Mouse (Mus musculus): ENCODE measurements around the gene Grik2.

The Grik2 gene

DNA sequence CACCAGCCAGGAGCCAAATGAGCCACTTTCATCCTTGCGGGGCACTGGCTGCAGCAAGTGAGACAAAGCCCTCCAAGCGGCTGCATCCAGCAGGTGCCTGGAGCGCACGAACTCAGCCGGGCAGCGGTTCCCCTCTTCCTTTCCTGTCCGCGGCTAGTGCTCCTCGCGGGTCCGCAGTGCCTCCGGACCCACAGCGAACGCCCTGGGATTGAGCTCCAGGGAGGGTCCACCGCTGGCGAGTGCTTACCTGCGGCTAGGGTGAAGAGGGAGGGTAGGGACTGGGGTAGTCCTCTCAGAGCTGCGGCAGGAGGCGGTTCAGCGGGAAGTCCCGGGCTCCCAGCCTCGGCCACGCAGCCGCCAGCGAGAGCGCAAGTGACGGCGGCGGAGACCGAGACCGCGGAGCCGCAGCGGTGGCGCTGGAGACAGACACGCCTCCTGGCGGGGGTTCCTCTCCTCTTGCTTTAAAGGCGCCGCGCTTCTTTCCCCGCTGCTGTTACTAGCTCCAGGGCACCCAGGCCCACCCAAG is at the start of gene Grik2:
Gene Grik2 (minus strand): TSS at position 386 of the 526 bp plus-strand sequence.
- no peak for DNase-seq (ENCODE audit: low spot score in 2 of 2)

DNA sequence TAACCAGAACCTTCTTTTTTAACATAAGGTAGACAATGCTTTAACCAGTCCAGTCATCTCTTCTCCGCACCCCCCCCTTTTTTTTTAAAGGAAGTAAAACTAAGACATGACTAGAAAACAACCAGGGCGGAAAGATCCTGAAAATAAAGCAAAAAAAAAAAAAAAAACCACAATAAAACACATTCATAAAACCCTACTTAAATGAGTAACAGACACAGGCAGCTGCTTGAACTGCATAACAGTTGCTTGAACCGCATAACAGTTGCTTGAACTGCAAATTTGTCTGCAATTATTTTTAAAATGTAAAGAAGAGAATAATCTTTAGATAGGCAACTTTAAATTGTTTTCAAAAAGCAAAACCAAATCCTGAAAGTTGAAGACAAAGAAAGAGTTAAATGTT is 45.8 kb upstream of the Grik2 start:
- no peak for DNase-seq (ENCODE audit: low spot score in 2 of 2)

GRCm38 (mm10) chr10:49807276-49807675 is 18.7 kb upstream of the Grik2 start:
- DNase-seq (ENCODE audit: low spot score in 2 of 2), result no peak

DNA sequence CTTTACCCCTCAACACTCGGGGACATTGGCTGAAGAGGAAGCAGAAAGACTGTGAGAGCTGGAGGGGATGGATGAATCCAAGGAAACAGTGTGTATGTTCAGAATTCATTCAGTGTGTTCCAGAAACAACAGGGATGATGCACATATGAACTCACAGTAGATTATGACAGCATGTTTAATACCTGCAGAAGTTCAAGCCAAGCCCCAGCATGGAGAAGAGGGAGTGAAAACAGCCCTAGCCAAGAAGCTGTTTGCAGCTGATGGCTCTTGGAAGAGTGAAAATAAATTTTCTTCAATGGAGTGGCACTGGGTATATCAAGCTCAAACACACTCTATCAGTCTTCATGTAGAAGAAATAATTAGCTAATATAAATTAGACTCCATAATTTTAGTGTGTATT is 12.4 kb upstream of the Grik2 start:
- no peak for DNase-seq (ENCODE audit: low spot score in 2 of 2)

- no peak for DNase-seq (ENCODE audit: low spot score in 2 of 2)
Observed at GRCm38 (mm10) chr10:49794129-49794528, 5.6 kb upstream of the Grik2 start.

DNA sequence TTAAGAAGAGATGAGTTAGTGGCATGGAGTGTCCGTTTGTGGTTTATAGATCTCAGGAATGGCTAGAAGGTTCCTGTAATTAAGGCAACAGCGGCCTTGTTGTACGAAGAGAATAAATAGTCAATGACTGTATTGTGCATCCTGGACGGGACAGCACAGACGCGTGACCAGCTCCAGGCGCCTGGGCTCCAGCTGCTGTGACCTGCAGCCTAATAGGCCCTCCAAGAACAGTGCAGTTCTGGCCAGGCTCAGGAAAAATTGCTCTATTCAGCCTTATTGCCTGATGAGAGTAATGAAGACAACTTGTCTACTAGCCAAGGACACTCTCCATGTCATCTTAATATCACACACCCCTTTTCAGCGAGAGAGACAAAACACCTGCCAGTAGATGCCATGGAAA is 1.8 kb upstream of the Grik2 start:
- no peak for DNase-seq (ENCODE audit: low spot score in 2 of 2)

- DNase-seq (ENCODE audit: low spot score in 2 of 2), result no peak
Observed at GRCm38 (mm10) chr10:49789711-49790110, 1.1 kb upstream of the Grik2 start.

- DNase-seq (ENCODE audit: low spot score in 2 of 2), result no peak
Observed at GRCm38 (mm10) chr10:49788914-49789313, 348 bp upstream of the Grik2 start.

- DNase-seq (ENCODE audit: low spot score in 2 of 2), result no peak
Observed at GRCm38 (mm10) chr10:49786630-49787029, 1.9 kb downstream of the Grik2 start.

- DNase-seq (ENCODE audit: low spot score in 2 of 2), result no peak
Observed at GRCm38 (mm10) chr10:49785477-49785876, 3.1 kb downstream of the Grik2 start.

GRCm38 (mm10) chr10:49784831-49785230 is 3.7 kb downstream of the Grik2 start:
- DNase-seq (ENCODE audit: low spot score in 2 of 2), result no peak

- DNase-seq (ENCODE audit: low spot score in 2 of 2), result no peak
Observed at GRCm38 (mm10) chr10:49782741-49783691, 5.5 kb downstream of the Grik2 start.

GRCm38 (mm10) chr10:49782061-49782460 is 6.5 kb downstream of the Grik2 start:
- no peak for DNase-seq (ENCODE audit: low spot score in 2 of 2)

DNA sequence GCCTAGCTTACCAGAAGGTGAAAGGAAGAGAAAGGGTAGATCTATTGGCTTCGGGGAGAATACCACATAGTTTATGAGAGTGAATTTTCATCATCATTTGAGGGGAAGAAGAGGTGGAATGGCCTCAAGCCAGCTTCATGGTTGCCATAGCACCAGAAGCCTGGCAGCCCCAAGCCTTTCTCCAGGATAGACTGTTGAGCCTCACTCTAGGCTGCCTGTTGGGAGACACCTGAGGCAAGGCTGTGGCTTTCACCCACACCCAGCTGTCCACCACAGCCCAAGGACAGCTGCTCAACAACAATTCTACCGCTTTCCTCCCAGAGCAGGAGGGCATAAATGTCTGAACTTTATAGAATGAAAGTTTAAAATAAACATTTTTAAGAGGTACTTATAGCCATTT is 8.1 kb downstream of the Grik2 start:
- no peak for DNase-seq (ENCODE audit: low spot score in 2 of 2)

- DNase-seq (ENCODE audit: low spot score in 2 of 2), result no peak
Observed at GRCm38 (mm10) chr10:49768897-49769296, 19.7 kb downstream of the Grik2 start.

DNA sequence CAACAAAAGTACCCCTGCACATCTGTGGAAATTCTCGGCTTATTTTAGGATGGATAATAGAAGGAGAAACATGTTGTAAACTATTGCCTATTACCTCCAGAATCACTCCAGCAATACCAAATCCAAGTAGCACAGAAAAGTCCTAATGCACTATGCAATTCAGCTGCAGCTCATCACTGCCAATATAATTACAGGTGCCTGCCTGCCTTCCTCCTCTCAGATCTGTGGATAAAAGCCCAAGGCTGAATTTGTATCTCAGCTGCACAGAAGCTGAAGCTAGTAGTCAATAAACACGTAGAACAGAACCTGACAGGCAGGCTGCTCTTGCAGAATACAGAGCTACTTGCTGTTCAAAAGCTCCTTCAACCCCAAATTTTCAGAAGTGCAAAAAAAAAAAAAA is 21.0 kb downstream of the Grik2 start:
- DNase-seq (ENCODE audit: low spot score in 2 of 2), result no peak

DNA sequence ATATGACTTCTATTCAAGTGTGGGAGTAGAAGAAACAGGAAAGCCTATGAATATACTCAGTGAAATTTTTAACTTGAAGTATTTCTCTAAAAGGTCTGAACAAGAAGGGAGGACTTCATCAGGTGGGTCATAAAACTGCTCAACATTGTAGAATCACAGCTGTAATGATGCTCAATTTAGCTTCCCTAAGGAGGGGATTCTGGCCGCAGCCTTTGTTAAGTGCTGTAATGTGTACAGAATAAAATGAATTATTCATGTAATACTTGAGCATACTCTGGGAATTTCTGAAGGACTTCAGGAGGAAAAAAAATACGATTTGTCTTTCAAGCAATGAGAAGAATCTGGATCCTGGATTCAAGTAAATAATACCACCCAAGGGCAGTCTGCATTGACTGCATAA is 26.0 kb downstream of the Grik2 start:
- DNase-seq (ENCODE audit: low spot score in 2 of 2), result no peak

DNA sequence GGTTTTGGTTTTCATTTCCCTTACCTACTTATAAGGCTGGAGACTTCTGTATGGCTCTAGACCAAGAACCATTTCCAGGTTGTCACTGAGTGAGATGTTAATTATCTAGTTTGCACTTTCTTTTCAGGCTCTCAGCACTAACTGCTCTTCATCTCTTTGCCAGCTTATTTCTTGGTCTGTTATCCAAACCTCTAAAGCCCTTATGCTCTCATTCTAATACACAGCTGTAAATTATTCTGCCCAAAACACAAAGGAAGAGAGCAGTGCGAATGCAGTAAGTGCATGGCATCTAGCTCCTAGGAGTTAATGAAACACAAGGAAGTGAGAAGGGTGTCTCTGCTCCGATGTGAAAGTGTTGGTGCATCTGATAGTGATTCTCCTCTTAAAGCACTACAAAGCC is 36.8 kb downstream of the Grik2 start:
- DNase-seq (ENCODE audit: low spot score in 2 of 2), result no peak

GRCm38 (mm10) chr10:49731841-49732240 is 56.7 kb downstream of the Grik2 start:
- no peak for DNase-seq (ENCODE audit: low spot score in 2 of 2)

DNA sequence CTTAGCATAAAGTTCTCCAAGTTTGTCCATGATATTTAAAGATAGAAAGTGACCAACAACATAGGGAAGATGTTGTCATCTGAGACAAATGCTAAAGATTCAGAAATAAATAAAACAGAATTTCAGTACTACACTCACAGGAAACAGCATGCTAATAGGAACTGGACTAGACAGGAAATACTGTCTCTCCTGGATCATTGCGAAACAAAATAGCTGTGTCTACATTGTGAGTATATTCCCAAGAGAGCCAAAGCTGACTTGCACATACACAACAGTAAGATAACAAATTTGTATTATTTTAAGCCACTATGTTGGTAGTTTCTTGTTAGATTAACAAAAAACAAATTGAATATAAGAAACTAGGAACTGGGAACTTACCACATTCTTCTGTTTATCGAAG is 64.9 kb downstream of the Grik2 start:
- no peak for DNase-seq (ENCODE audit: low spot score in 2 of 2)

- no peak for DNase-seq (ENCODE audit: low spot score in 2 of 2)
Observed at GRCm38 (mm10) chr10:49716856-49717255, 71.7 kb downstream of the Grik2 start.

GRCm38 (mm10) chr10:49709748-49710147 is 78.8 kb downstream of the Grik2 start:
- DNase-seq (ENCODE audit: low spot score in 2 of 2), result no peak

GRCm38 (mm10) chr10:49704446-49704845 is 84.1 kb downstream of the Grik2 start:
- DNase-seq (ENCODE audit: low spot score in 2 of 2), result no peak
